17 mouse cellular contexts compared by ENCODE assay signal in the genomic region with DNA sequence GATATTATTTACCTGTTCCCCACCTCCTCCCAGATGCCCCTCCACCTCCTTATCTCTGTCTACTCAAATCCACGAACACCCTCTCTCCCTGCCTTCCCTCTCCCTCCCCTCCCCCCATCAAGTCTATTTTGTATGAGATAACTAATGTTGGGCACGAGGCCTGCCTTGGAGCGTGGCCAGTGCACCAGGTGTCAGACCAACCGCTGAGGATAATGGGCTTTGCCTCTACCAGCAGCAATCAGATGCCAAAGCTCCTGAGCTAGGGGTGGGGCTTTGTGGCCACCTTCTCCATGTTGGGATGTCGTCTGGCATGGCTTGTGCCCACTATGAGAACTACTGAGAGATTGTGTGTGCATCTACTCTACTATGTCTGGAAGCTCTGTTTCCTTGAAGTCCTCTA.
DNase-seq lines count a peak whose midpoint lies in the region; ATAC-seq lines count a peak whose summit lies in the region.
"Had no signal": no experiment of that assay in that cellular context is flagged by ENCODE, and none has a peak within 500 bp of the region (broad histone marks: within the 10 kb centered on the region; RNA-seq: fewer than 3 reads in every experiment).

No protein-coding gene starts in this region.

- no peak for ATAC-seq in megakaryocyte progenitor cell, adult 5-6 weeks (replicated peaks; ENCODE audit: poor library complexity)
- ATAC-seq: intestine, embryonic 16.5 days; midbrain, embryonic 15.5 days had no signal

- H3K4me3 ChIP-seq in heart, embryonic 10.5 days = no peak overlapping the region
- H3K4me3 ChIP-seq: embryonic facial prominence, embryonic 12.5 days; limb, embryonic 13.5 days; midbrain, embryonic 15.5 days; neural tube, embryonic 12.5 days had no signal

- no peak overlapping the region for H3K27ac ChIP-seq in heart, embryonic 10.5 days
- H3K27ac ChIP-seq: embryonic facial prominence, embryonic 12.5 days; limb, embryonic 13.5 days; midbrain, embryonic 15.5 days; neural tube, embryonic 12.5 days had no signal

- WGBS in heart, embryonic 10.5 days = 46% methylated on average over 5 of the region's 5 CpGs

- DNase-seq in heart, adult 18-20 months = peak; percentile 3 to 8
- no peak for DNase-seq in heart, embryonic 10.5 days (ENCODE audit: low spot score)
- DNase-seq in ovary, postnatal 36 days (ENCODE audit: low spot score) = peak; percentile 19
- DNase-seq in ovary, adult 18-20 months (ENCODE audit: low spot score) = no peak
- peak; percentile 92 for DNase-seq in cerebellum, adult 9-10 months
- no peak for DNase-seq in embryo, embryonic 11 days
- DNase-seq: adrenal gland, postnatal 10 days; gastrocnemius, postnatal 10 days; kidney, postnatal 25 days; lung, postnatal 4 days had no signal

- H3K4me1 ChIP-seq in heart, embryonic 10.5 days = peaks cover 9% of the 10 kb centered on the region; the same call in 1 of the 2 replicates

- H3K36me3 ChIP-seq in heart, embryonic 10.5 days = no peaks in the 10 kb centered on the region
- H3K36me3 ChIP-seq: embryonic facial prominence, embryonic 12.5 days; G1E; limb, embryonic 13.5 days; midbrain, embryonic 15.5 days; neural tube, embryonic 12.5 days had no signal

- no peaks in the 10 kb centered on the region for H3K9me3 ChIP-seq in heart, embryonic 10.5 days
- H3K9me3 ChIP-seq: embryonic facial prominence, embryonic 12.5 days; limb, embryonic 13.5 days; midbrain, embryonic 15.5 days; neural tube, embryonic 12.5 days had no signal

- no peaks in the 10 kb centered on the region for H3K27me3 ChIP-seq in heart, embryonic 10.5 days (ENCODE audit: insufficient read depth, poor library complexity, severe bottlenecking)
- H3K27me3 ChIP-seq: limb, embryonic 13.5 days; midbrain, embryonic 15.5 days; neural tube, embryonic 12.5 days had no signal

Comparison
In these comparisons a context has a peak if more than half of its experiments do, and no peak if none do; other contexts are left out.
1. DNase-seq: peak in heart, adult 18-20 months (2 of 2), ovary, postnatal 36 days (single experiment) and cerebellum, adult 9-10 months (single experiment); none in heart, embryonic 10.5 days (single experiment), ovary, adult 18-20 months (single experiment) and embryo, embryonic 11 days (single experiment).